Mouse (Mus musculus) hindlimb bud, embryonic 11.5 days (tissue): ENCODE data around the gene Gm17482.
"Not testable (repeated sequence)": the region's sequence is repeated elsewhere in the genome, so short reads cannot be mapped to it uniquely, and the experiment has no call there.

Experiments used
- DNase-seq: peaks from one replicate; pipeline ENCODE4 v3.0.0-alpha.2; 2012; ENCODE audit warnings: low read depth, low spot score; ENCODE audit errors: extremely low spot score

Gene Gm17482

DNA sequence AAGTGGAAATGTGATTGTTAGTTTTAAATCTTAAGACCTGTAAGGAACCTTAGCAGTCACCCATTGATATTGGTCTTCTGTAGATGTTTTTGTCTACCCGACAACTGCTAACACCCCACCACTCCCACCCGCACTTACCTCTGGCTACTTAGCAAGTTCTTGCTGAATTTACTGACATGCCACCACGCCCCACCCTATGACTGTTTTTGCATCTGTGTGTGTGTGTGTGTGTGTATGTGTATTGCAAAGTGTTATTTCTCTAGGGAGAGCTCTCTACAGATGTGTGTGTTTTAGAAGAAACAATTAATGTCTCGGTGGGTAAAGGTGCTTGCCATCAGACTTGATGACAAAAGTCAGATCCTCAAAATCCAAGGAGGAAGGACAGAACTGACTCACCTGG is at the start of gene Gm17482:
Gene Gm17482 (plus strand): TSS at position 301 of the 400 bp plus-strand sequence.
- no peak for DNase-seq

DNA sequence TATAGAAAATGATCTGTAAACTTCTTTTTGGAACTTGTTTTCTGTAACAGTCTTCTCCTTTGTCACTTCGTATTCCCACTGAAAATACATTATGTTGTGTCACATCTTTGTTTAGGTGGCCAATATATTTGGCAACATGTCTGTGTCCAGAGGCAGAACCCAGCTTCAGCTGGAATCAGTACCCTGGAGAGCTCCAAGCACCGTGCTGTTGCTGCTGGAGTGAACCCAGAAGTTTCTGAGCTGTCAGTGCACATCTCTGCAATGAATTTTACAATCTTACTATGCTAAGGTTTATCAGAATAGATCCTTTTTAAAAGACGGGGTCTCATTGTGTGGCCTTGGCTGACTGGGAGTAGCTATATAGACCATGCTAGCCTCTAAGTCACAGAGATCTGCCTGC is 48.3 kb upstream of the Gm17482 start:
- DNase-seq, result peak; percentile 41

DNA sequence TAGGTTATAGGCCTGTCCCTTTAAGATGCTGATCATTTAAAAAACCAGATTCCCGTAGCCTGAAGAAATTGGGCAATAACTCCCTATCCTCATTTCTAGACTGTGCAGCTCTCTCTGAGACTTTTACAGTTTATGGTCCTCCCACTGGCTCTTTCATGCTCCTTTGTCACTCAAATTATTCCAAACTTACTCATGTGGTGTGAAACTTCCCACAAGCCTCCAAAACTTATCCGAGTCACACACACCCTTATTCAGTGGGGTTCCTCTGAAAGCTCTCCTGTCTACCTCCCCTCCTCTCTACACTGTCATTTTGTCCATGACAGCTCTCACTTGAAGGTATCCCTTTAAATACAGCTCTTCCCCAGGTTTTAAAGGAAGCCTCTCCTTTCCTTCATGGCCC is 46.0 kb upstream of the Gm17482 start:
- DNase-seq, result no peak

DNA sequence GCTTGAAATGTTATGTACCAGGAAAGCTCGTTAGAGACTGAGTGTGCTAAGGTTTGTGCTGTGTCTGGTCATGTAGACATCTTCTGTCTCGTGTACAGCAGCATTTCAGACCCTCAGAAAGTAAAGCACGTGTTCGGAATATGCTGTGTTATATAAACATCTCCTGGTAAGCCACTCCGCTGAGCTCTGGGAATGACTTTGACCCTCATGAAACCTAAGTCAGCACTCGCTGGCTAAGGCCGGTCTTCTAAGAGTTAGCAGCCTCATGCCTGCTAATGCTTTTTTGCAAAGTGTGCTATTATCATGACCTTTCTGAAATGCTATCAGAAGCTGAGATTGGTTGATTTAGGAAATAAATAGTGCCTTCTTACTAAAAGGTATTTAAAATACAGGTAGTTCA is 36.0 kb upstream of the Gm17482 start:
- no peak for DNase-seq

DNA sequence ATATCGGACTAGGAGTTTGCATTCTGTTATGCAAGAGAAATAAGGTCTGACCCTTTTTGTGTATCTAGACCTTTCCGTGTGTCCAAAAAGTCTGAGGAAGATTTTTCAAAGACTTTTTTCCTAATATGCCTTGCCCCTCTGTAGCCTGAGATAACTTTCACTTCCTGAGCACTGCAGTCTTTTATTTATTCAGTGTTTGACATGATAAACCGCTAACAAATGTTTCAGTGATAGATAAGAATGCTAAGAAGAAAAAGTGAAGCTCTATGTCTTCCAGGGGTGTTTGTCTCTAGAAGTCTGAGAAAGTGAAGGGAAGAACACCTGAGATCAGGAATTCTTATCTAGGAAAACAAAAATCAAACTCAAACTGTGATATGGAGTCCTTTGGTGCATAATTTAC is 26.4 kb upstream of the Gm17482 start:
- no peak for DNase-seq

DNA sequence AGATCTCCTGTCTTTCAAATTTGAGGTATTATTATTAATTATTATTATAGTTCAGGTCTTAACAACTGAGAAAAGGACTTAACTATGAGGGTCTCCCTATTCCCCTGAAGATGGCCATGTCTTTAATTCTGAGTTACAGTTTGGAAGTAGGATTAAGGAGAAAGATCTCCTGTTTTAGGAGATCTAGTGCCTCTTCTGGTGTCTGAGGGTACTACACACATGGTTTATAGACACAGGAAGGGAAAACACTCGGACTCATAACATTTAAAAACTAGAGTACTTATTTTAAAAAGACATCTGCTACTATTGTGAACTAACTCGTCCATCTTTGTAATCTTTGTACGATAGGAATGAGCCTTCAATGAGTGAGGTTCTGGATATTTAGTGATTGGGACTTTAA is 24.1 kb upstream of the Gm17482 start:
- no peak for DNase-seq

DNA sequence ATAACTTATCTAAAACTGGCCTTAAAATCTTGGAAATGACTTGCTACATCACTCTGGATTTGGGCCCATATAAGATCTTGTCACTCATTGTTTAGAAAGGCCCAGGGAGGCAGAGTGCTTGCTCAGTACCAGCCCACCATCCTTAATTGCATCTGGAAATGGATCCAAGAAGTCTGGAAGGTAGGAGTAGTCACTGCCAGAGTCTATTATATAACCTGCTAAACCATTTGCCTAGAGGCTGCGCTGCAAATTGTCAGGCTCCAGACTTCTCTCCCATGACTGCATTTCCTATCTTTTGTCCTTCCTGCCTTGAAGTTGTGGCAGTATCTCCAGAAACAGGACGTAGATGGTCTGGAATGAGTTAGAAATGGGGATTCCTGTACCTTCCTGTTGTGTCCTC is 17.0 kb upstream of the Gm17482 start:
- DNase-seq, result no peak

DNA sequence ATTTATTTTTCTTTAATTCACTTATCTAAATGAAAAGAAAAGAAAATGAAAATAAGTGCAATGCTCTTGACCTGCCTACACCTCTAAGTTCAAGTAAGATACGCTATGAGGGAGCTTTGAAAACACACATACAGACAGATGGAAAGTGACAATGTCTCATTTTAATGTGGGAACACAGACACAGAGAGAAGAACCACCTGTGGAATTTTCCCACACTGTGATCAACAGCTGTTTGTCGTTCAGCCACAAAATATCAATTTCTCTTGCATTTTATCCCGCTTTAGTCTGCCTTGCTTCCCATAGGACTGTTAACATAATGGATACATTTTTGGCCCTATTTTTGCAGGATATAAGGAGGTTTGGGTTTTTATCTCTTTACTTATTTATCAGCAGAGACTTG is 16.3 kb upstream of the Gm17482 start:
- no peak for DNase-seq

DNA sequence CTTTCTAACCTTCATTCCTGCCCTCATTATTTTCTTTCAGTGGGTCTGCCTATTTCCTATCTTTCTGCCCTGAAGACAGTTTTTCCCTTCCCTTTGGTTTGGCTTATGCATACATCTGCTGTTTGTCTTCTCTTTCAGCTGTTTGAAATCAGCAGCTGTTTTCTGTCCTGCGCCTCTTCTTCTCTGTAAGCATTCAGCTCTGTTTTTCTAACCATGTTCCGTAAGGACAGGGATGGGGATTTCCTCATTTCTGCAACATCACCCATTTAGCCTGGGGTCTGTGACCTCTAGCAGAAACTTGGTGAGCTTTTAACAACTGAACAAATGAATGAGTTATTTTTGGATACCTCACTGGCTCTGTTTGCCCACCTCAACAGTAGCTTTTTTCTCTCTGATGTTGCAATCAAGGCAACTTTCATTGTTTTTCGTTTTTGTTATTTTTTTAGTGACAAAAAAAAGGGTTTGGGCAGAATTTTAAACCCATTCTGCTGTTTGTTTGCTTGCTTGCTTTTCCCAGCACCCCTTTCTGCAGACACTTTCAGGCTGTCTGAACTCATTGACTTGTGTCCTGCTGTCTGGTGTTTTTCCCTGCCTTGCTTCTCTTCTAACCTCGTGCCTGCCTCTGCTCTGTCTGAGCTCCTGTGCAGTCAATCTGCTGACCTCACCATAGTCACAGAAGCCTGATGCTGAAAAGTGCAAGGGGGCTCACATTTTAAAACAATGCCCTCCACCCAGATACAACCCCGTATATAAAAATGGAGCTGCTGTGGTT is 14.8 kb upstream of the Gm17482 start:
- no peak for DNase-seq

DNA sequence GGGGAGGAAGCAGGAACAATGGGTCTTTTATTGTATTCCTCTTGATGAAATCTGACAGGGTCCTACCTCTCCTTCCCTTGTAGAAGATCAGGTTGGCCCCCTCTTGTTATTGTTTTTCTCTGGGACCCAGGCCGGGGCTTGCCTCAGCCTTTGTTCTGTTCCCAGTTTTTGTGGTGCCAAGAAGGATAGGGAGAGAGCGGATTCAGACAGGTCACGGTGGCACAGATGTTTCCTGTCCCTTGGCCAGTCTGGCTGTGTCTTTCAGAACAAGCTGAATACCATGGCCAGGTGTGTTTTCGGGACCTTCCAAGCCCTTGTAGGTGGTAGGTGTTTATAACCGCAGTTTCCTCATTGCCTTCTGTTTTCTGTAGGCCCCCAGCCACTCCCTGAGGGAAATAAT is 14.0 kb upstream of the Gm17482 start:
- DNase-seq, result no peak

DNA sequence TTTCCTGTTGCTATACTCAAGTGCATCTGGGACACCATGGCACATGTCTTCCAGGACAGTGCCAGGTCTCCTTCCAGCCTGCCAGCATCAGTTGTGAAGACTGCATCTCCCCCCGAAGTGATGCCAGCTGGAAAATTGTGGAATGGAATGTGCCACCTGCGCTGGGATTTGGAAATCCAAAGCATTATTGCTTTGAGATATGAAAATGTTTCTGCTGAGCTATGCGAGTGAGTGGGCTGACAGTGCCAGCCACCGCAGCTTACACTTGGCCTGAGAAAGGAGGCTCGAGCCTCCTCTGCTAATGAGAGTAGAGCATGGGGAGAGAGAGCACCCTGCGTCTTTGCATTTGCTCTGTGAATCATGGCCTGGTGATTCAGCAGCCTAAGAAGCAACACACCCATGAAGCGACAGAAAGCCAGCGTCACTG is 5.9 kb upstream of the Gm17482 start:
- no peak for DNase-seq

DNA sequence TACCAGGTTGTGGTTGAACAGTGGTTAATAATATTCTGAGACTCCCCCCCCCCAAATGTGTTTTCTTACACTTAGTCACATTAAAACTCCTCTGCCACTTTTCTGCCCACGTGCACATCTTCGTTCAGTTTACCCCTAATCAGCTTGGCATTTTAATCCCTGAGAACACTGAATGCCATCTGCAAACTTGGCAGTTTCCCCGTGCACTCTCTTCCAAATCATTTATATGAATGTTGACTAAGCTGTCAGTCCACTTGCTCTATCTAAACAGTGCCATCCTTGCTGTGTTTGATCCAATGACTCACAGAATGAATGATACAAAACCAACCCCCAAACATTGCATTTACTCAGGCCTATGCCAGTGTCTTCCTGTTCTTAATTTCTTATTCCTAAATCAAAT is 1.6 kb upstream of the Gm17482 start:
- DNase-seq, result no peak

DNA sequence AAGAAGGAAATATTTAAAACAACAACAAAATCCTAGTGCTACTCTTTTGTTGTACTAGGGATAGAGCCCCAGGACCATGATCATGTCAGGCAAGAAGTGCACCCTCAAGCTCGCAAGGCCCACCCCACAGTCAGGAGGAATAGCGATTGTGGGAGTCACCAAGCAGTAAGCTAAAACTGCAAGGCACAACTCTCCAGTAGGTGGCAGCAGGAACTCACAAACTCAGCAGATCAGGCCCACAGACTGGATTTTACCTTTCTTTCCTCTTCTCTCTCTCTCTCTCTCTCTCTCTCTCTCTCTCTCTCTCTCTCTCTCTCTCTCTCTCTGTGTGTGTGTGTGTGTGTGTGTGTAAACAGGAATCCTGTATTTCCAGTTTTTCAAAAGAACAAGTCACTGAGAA is 386 bp downstream of the Gm17482 start:
- DNase-seq, result peak; percentile 73

DNA sequence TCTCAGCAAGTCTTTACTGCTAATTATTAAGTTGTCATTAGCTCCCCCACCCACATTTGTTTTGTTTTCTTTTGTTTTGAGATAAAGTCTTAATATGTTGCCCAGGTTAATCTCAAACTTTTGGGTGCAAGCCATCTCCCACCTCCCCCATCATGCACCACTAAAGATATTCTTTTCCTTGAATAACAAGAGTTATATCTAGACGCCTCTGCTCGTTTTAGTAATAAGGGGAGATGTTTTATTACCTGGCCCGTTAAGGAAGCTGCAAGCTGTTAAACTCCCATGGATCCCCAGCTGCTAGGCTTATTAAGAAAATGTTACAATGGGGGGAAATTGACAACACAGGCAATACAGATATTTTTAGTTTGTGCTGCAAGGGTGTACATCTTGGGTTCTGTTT is 3.4 kb downstream of the Gm17482 start:
- DNase-seq, result no peak

DNA sequence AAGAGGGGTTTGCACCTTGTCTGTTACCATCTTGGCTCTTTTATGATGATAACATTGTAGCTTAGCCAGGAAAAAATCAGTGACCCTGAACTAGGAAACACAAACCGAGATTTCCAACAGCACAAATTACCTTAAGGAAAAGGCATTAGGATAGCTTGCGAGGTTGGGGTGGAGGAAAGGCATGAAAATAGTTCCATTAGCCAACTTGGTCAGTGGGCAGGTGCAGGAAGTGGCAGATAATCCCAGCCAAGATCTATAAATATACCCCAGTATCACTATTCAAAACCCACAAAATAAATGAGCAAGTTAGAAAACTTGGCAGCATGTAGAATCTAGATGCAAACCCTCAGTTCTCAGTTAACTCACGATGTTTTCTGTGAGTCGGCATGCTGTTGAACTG is 4.7 kb downstream of the Gm17482 start:
- DNase-seq, result no peak

DNA sequence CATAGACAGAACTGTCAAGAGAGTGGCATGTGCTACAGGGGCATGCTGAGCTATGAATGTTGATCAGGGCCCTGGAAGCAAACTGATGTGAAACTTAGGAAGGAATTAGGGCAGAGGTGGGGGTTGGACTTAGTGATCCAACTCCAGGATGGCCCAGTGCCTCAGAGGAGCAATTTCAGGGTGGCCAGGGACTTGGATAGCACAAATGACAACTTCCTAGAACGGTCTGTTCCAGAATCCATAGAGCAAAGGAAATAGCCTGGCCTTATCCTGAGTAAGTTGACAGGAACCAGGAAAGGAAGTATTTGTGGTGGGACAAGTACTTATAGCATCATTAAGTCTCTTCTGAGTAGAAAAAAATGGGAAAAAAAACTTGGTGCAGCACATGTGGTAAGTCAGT is 5.4 kb downstream of the Gm17482 start:
- DNase-seq, result no peak

DNA sequence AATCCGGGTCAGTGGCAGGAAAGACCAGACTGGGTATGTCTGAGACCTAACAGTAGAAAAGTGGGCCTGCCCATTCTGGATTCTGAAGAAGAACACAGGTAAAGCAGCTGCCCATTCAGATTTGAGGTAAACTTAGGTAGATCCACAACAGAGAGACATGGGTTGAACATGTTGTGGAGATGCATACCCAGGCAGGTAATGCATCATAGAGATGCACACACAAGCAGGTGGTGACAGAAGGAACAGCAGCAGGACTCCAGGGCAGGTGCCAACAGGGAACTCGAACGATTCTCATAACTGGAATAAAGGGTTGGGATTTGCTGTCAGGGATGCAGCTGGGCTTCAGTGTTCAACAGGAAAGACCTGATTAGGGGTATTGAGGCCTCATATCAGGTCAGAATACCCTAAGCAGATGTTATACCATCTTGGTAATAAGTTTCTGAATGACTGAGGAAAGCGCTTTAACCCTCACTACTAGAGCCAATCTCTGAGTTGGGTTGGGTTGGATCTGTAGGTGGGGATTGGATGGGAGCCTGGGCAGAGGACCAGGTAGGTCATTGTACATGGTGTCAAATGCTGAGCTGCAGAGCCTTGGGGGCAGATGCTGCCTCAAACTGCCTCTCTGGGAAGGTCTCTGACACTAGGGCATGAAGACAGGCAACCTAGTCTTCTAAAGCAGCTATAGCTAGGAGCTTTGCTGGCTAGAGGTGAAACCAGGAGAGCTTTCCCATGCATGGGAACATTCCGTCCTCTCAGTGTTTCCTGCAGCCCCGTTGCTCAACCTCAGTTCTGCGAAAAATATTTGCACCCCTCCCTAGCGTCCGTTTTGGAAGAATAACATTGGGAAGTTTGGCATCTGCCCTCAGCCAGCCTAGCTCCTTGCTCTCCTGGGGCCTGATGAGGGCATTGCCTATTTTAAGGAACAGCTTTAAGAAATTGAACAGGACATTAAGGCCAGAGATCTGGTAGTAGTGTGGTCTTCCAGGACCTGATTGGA is 11.2 kb downstream of the Gm17482 start:
- no peak for DNase-seq

DNA sequence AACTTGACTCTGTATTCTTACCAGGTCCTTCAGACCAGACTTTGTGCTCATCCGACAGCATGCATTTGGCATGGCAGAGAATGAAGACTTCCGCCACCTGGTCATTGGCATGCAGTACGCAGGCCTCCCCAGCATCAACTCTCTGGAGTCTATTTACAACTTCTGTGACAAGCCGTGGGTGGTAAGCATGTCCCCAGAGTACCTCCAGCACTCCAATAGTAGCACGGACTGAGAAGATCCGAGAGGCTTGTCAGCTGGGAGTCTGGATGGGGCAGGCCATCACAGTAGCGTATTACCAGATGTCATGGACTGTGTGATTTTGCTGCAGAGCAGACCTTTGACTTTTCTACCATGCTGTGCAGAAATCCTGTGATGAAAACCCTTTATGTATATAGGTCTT is 12.2 kb downstream of the Gm17482 start:
- no peak for DNase-seq

DNA sequence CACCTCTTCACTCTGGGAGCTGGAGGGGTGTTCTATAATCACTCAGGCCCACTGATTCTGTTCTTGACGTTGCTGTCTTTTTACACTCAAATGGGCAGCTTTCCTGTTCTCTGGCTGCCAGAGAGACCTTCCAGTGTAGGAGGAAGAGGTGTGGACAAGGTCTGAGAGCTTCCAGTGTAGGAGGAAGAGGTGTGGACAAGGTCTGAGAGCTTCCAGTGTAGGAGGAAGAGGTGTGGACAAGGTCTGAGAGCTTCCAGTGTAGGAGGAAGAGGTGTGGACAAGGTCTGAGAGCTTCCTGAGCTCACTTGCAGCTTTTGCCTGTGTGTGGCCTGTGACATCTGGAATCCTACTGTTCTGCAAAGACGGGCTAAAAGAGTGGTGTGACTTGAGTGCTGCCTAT is 13.3 kb downstream of the Gm17482 start:
- DNase-seq, result not testable (repeated sequence)

DNA sequence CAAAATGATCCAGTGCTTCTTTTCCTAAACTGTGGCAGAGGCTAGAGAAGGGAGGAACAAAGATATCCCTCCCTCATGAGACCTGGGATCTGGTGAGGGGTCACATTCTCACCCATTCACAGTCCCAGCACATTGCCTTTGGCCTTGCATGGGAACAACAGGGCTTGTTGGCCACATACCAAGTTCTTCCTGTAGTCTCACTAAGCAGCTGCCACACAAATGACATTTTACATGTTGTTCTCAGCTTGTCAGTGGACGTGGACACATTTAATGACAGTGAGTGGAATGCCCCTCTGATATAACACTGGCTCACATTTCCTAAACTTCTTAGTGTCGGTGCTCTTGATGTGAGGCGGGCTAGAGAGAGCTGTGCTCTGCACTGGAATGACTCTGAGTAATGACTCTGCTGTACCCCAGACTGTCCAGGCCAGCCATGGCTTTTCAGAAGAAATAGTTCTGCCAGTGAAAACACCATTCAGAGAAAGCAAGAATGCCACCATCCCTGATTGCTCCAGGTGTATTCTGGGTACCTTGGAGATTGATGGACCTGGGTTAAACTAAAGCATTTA is 14.1 kb downstream of the Gm17482 start:
- no peak for DNase-seq

DNA sequence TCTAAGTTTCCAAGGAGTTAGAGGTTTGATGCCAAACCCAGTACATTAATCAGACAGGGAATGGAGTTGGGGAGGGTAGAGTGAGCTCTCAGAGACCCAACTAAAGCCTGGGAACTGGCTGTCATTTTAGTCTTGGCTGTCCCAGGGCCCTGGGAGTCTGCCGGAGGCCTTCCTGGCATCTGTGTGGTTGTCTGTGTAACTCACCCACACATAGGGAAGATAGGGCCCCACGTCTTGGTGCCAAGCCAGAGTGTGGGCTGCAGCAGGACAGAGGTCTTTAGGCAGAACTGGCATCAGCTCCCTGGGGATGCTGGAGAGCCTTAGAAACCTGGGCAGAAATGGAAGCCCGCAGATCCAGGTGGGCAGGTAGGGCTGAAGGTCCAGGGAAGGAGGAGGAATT is 14.8 kb downstream of the Gm17482 start:
- no peak for DNase-seq

DNA sequence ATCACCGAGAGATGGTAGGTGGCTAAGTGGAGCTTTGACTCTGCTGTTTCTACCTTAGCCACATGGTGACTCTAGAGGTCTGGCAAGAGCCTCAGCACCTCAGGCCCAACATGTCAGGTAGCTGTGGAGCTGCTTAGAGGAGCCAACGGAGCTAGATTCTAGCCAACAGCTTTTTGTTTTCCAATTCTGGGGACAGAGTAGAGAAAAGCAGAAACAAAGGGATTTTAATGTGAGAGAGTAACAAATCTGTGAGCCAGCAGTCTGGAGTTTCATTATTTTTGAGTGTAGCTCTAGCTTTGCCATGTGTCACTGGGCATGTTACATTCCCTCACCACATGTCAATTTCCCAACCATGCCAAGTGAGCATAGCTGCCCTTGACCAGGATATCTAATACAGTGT is 17.1 kb downstream of the Gm17482 start:
- no peak for DNase-seq
